Mouse (Mus musculus): ENCODE results near the gene A530084C06Rik. TPM values are rescaled to one million over a fixed set of nuclear protein-coding genes. Genes with fewer than 3 reads are reported as not detected.

The A530084C06Rik gene
- polyA plus RNA-seq, 1 experiment from 2014 or later = not detected

GRCm38 (mm10) chr13:31572806-31573508, 13.8 kb upstream of the A530084C06Rik start:
- Histone ChIP-seq H3K4me1 (ENCODE audit: control insufficient read depth, insufficient read depth, low read length) (no peaks in the 10 kb centered on the region), H3K27me3 (replicated peaks; ENCODE audit: control insufficient read depth, insufficient read depth, low read length) (no peaks in the 10 kb centered on the region), H3K9me3 (replicated peaks; ENCODE audit: control insufficient read depth, low read length) (no peaks in the 10 kb centered on the region), H3K4me2 (ENCODE audit: low read length) (no peak overlapping the region), H3K4me3 (ENCODE audit: low read depth, low read length) (no peak overlapping the region), H3K9ac (ENCODE audit: low read length) (no peak overlapping the region), H3K27ac (ENCODE audit: low read depth, low read length) (no peak overlapping the region), H3K36me3 (ENCODE audit: control insufficient read depth, insufficient read depth, low read length) (no peaks in the 10 kb centered on the region)
- ATAC-seq (no peak), DNase-seq (ENCODE audit: low spot score) (no peak)
- WGBS = 94% methylated on average over 10 of the region's 10 CpGs

GRCm38 (mm10) chr13:31567617-31568294, 8.6 kb upstream of the A530084C06Rik start:
- no peak overlapping the region for H3K4me3 ChIP-seq (ENCODE audit: low read depth, low read length)
- no peaks in the 10 kb centered on the region for H3K36me3 ChIP-seq (ENCODE audit: control insufficient read depth, insufficient read depth, low read length)
- WGBS = 81% methylated on average over 6 of the region's 6 CpGs
- no peaks in the 10 kb centered on the region for H3K9me3 ChIP-seq (replicated peaks; ENCODE audit: control insufficient read depth, low read length)
- ATAC-seq (no peak), DNase-seq (ENCODE audit: low spot score) (no peak)
- peaks cover 9% of the 10 kb centered on the region for H3K27me3 ChIP-seq (replicated peaks; ENCODE audit: control insufficient read depth, insufficient read depth, low read length)
- no peak overlapping the region for H3K27ac ChIP-seq (ENCODE audit: low read depth, low read length)
- no peak overlapping the region for H3K9ac ChIP-seq (ENCODE audit: low read length)
- no peaks in the 10 kb centered on the region for H3K4me1 ChIP-seq (ENCODE audit: control insufficient read depth, insufficient read depth, low read length)
- H3K4me2 ChIP-seq (ENCODE audit: low read length) = no peak overlapping the region

- Histone ChIP-seq H3K27ac (ENCODE audit: low read depth, low read length) (no peak overlapping the region), H3K4me2 (ENCODE audit: low read length) (no peak overlapping the region), H3K9me3 (replicated peaks; ENCODE audit: control insufficient read depth, low read length) (no peaks in the 10 kb centered on the region), H3K4me3 (ENCODE audit: low read depth, low read length) (no peak overlapping the region), H3K36me3 (ENCODE audit: control insufficient read depth, insufficient read depth, low read length) (no peaks in the 10 kb centered on the region), H3K27me3 (replicated peaks; ENCODE audit: control insufficient read depth, insufficient read depth, low read length) (peaks cover 15% of the 10 kb centered on the region), H3K9ac (ENCODE audit: low read length) (no peak overlapping the region), H3K4me1 (ENCODE audit: control insufficient read depth, insufficient read depth, low read length) (no peaks in the 10 kb centered on the region)
- ATAC-seq (no peak), DNase-seq (ENCODE audit: low spot score) (no peak)
- WGBS = 86% methylated on average over 8 of the region's 8 CpGs
These were observed 8.0 kb upstream of the A530084C06Rik start for GRCm38 (mm10) chr13:31567099-31567498.

- 61% methylated on average over 6 of the region's 6 CpGs for WGBS
- H3K9ac ChIP-seq (ENCODE audit: low read length) = no peak overlapping the region
- H3K4me2 ChIP-seq (ENCODE audit: low read length) = no peak overlapping the region
- no peak overlapping the region for H3K27ac ChIP-seq (ENCODE audit: low read depth, low read length)
- H3K4me3 ChIP-seq (ENCODE audit: low read depth, low read length) = no peak overlapping the region
- ATAC-seq (no peak), DNase-seq (ENCODE audit: low spot score) (no peak)
- H3K36me3 ChIP-seq (ENCODE audit: control insufficient read depth, insufficient read depth, low read length) = no peaks in the 10 kb centered on the region
- peaks cover 41% of the 10 kb centered on the region for H3K27me3 ChIP-seq (replicated peaks; ENCODE audit: control insufficient read depth, insufficient read depth, low read length)
- H3K9me3 ChIP-seq (replicated peaks; ENCODE audit: control insufficient read depth, low read length) = no peaks in the 10 kb centered on the region
- H3K4me1 ChIP-seq (ENCODE audit: control insufficient read depth, insufficient read depth, low read length) = peaks cover 3% of the 10 kb centered on the region
These were observed 5.3 kb upstream of the A530084C06Rik start for GRCm38 (mm10) chr13:31564394-31564793.

- peak overlapping the region; percentile 21; the same call in 1 of the 2 replicates for H3K27ac ChIP-seq (ENCODE audit: low read depth, low read length)
- H3K9ac ChIP-seq (ENCODE audit: low read length) = peak overlapping the region; percentile 60
- peak overlapping the region; percentile 97 for H3K4me2 ChIP-seq (ENCODE audit: low read length)
- H3K27me3 ChIP-seq (replicated peaks; ENCODE audit: control insufficient read depth, insufficient read depth, low read length) = peaks cover 86% of the 10 kb centered on the region
- no peaks in the 10 kb centered on the region for H3K9me3 ChIP-seq (replicated peaks; ENCODE audit: control insufficient read depth, low read length)
- peak overlapping the region; percentile 49 for H3K4me3 ChIP-seq (ENCODE audit: low read depth, low read length)
- under 1% methylated on average over 63 of the region's 92 CpGs for WGBS
- ATAC-seq = peak; percentile 73
- H3K4me1 ChIP-seq (ENCODE audit: control insufficient read depth, insufficient read depth, low read length) = peaks cover 17% of the 10 kb centered on the region
- DNase-seq (ENCODE audit: low spot score) = peak; percentile 34
- H3K36me3 ChIP-seq (ENCODE audit: control insufficient read depth, insufficient read depth, low read length) = no peaks in the 10 kb centered on the region
These were observed 449 bp upstream of the A530084C06Rik start for GRCm38 (mm10) chr13:31559419-31560144.

GRCm38 (mm10) chr13:31557768-31558520, 1.2 kb downstream of the A530084C06Rik start:
- peak overlapping the region; percentile 97 for H3K4me2 ChIP-seq (ENCODE audit: low read length)
- ATAC-seq (peak; percentile 42; the same call in 1 of the 2 replicates), DNase-seq (ENCODE audit: low spot score) (peak; percentile 29)
- H3K27ac ChIP-seq (ENCODE audit: low read depth, low read length) = no peak overlapping the region
- no peaks in the 10 kb centered on the region for H3K9me3 ChIP-seq (replicated peaks; ENCODE audit: control insufficient read depth, low read length)
- peak overlapping the region; percentile 49 for H3K4me3 ChIP-seq (ENCODE audit: low read depth, low read length)
- H3K27me3 ChIP-seq (replicated peaks; ENCODE audit: control insufficient read depth, insufficient read depth, low read length) = peaks cover 81% of the 10 kb centered on the region
- peaks cover 17% of the 10 kb centered on the region for H3K4me1 ChIP-seq (ENCODE audit: control insufficient read depth, insufficient read depth, low read length)
- under 1% methylated on average over 73 of the region's 73 CpGs for WGBS
- H3K36me3 ChIP-seq (ENCODE audit: control insufficient read depth, insufficient read depth, low read length) = no peaks in the 10 kb centered on the region
- H3K9ac ChIP-seq (ENCODE audit: low read length) = peak overlapping the region; percentile 60; the same call in 1 of the 2 replicates

- WGBS = 6% methylated on average over 24 of the region's 24 CpGs
- peak; percentile 7 for DNase-seq (ENCODE audit: low spot score)
These were observed 2.0 kb downstream of the A530084C06Rik start for GRCm38 (mm10) chr13:31556964-31557767.

GRCm38 (mm10) chr13:31555834-31556233, 3.3 kb downstream of the A530084C06Rik start, which contains the start of gene Foxq1:
Gene Foxq1 (plus strand): TSS chr13:31556134.
- no peak for DNase-seq (ENCODE audit: low spot score)
- H3K4me3 ChIP-seq (ENCODE audit: low read depth, low read length) = no peak within 1 kb of the TSS
- no peak within 1 kb of the TSS for H3K4me2 ChIP-seq (ENCODE audit: low read length)
- H3K27me3 ChIP-seq (replicated peaks; ENCODE audit: control insufficient read depth, insufficient read depth, low read length) = peaks cover 61% of the 10 kb centered on the region
- no peak within 1 kb of the TSS for H3K27ac ChIP-seq (ENCODE audit: low read depth, low read length)
- WGBS = 70% methylated on average over 4 of the region's 4 CpGs
- H3K4me1 ChIP-seq (ENCODE audit: control insufficient read depth, insufficient read depth, low read length) = peaks cover 17% of the 10 kb centered on the region
- ATAC-seq = no peak
- no peaks in the 10 kb centered on the region for H3K36me3 ChIP-seq (ENCODE audit: control insufficient read depth, insufficient read depth, low read length)
- H3K9ac ChIP-seq (ENCODE audit: low read length) = no peak within 1 kb of the TSS
- H3K9me3 ChIP-seq (replicated peaks; ENCODE audit: control insufficient read depth, low read length) = no peaks in the 10 kb centered on the region

More at GRCm38 (mm10) chr13:31556964-31557767, 2.0 kb downstream of the A530084C06Rik start:
- no peak for ATAC-seq
- Histone ChIP-seq H3K4me1 (ENCODE audit: control insufficient read depth, insufficient read depth, low read length) (peaks cover 17% of the 10 kb centered on the region), H3K27ac (ENCODE audit: low read depth, low read length) (no peak overlapping the region), H3K36me3 (ENCODE audit: control insufficient read depth, insufficient read depth, low read length) (no peaks in the 10 kb centered on the region), H3K27me3 (replicated peaks; ENCODE audit: control insufficient read depth, insufficient read depth, low read length) (peaks cover 73% of the 10 kb centered on the region), H3K4me3 (ENCODE audit: low read depth, low read length) (peak overlapping the region; percentile 49), H3K9ac (ENCODE audit: low read length) (no peak overlapping the region; the same call in 1 of the 2 replicates), H3K9me3 (replicated peaks; ENCODE audit: control insufficient read depth, low read length) (no peaks in the 10 kb centered on the region), H3K4me2 (ENCODE audit: low read length) (peak overlapping the region; percentile 97)
